Mouse (Mus musculus) heart, embryonic 14.5 days (tissue): Measurements from ENCODE around the gene Mrps12. TPM values are rescaled to one million over a fixed set of nuclear protein-coding genes. Genes with fewer than 3 reads are reported as not detected.

ENCODE experiments used
- ATAC-seq: fragments of 200-750 bp; cut with Nextera tagmentation; 2 replicates; pipeline ENCODE4 v1.8.0; 2017; ENCODE audit warnings: low read depth, moderate TSS enrichment; ENCODE audit not compliant: insufficient number of reproducible peaks, insufficient read depth, low FRiP score
- H3K27ac ChIP-seq, 2 experiments: fragments of 200-500 bp in 1 of 2; fragments of 300-500 bp in 1 of 2; sonication (generic) in 1 of 2; replicated peaks in 1 of 2; 2 replicates each; pipeline ENCODE4 v1.5.1; 2012 to 2014; ENCODE audit warnings: low read depth in 2 of 2, low read length in 2 of 2, control low read depth in 1 of 2, mild to moderate bottlenecking in 1 of 2, mixed read lengths in 1 of 2; ENCODE audit not compliant: control insufficient read depth in 1 of 2, insufficient read depth in 1 of 2
- H3K27me3 ChIP-seq: fragments of 300-500 bp; sonication (generic); 2 replicates; pipeline ENCODE4 v1.6.1; 2014; ENCODE audit warnings: mild to moderate bottlenecking, low read length, control low read depth; ENCODE audit not compliant: control insufficient read depth, insufficient read depth
- H3K36me3 ChIP-seq: fragments of 300-500 bp; sonication (generic); 2 replicates; pipeline ENCODE4 v1.6.1; 2014; ENCODE audit warnings: mild to moderate bottlenecking, control low read depth, low read length, mixed read lengths; ENCODE audit not compliant: control insufficient read depth, insufficient read depth
- H3K4me1 ChIP-seq, 2 experiments: fragments of 200-500 bp in 1 of 2; fragments of 300-500 bp in 1 of 2; sonication (generic) in 1 of 2; 2 replicates each; pipeline ENCODE4 v1.6.1; 2012 to 2014; ENCODE audit warnings: low read length in 2 of 2, control low read depth in 1 of 2, mixed read lengths in 1 of 2; ENCODE audit not compliant: control insufficient read depth in 2 of 2, insufficient read depth in 2 of 2
- H3K4me2 ChIP-seq: fragments of 300-500 bp; sonication (generic); 2 replicates; pipeline ENCODE4 v1.6.1; 2014; ENCODE audit warnings: mild to moderate bottlenecking, low read length
- H3K4me3 ChIP-seq, 2 experiments: fragments of 200-500 bp in 1 of 2; fragments of 300-500 bp in 1 of 2; sonication (generic) in 1 of 2; 2 replicates each; pipeline ENCODE4 v1.5.1; 2012 to 2014; ENCODE audit warnings: low read length in 2 of 2, mild to moderate bottlenecking in 2 of 2, control low read depth in 1 of 2, low read depth in 1 of 2, moderate library complexity in 1 of 2; ENCODE audit not compliant: control insufficient read depth in 1 of 2, insufficient read depth in 1 of 2
- H3K9ac ChIP-seq: fragments of 300-500 bp; sonication (generic); 2 replicates; pipeline ENCODE4 v1.6.1; 2014; ENCODE audit warnings: mild to moderate bottlenecking, low read length
- H3K9me3 ChIP-seq: fragments of 300-500 bp; sonication (generic); 2 replicates; pipeline ENCODE4 v1.6.1; 2016; ENCODE audit warnings: low read length, control low read depth; ENCODE audit not compliant: control insufficient read depth
- WGBS: fragments of 180-500 bp; shearing (Covaris S2); extraction: QIAGEN DNeasy Blood & Tissue Kit; methylation state at CpG from one replicate; pipeline ENCODE4 v1.1.7; 2014; 5-methylcytosine and 5-hydroxymethylcytosine counted together
- polyA plus RNA-seq: library from polyadenylated mRNA; unstranded; fragments of >200 nt; fragmentation: Nextera tagmentation; extraction: Ambion mirVana; gene quantifications from 2 replicates; pipeline ENCODE4 v1.2.1, GENCODE M21; 2014

Gene Mrps12
- polyA plus RNA-seq, 1 experiment from 2014 or later, result 135 TPM

GRCm38 (mm10) chr7:28719159-28719558 is 22.5 kb downstream of the Mrps12 start:
- no peak for ATAC-seq
- H3K9me3 ChIP-seq, result no peaks in the 10 kb centered on the region
- no peaks in the 10 kb centered on the region; the same call in 1 of the 2 replicates for H3K36me3 ChIP-seq
- no peak overlapping the region for H3K27ac ChIP-seq
- WGBS, result 23% methylated on average over 4 of the region's 4 CpGs
- H3K4me3 ChIP-seq, result no peak overlapping the region
- H3K9ac ChIP-seq, result no peak overlapping the region
- H3K27me3 ChIP-seq, result no peaks in the 10 kb centered on the region
- peaks cover 14 to 17% of the 10 kb centered on the region in 2 experiments for H3K4me1 ChIP-seq
- H3K4me2 ChIP-seq, result 0 out of 2 replicates have a peak overlapping the region, but pooled peaks have one; percentile 4

GRCm38 (mm10) chr7:28717726-28718125 is 23.9 kb downstream of the Mrps12 start:
- peak overlapping the region; percentile 86 for H3K4me2 ChIP-seq
- H3K27me3 ChIP-seq, result no peaks in the 10 kb centered on the region
- no peak overlapping the region for H3K27ac ChIP-seq
- peaks cover 16 to 18% of the 10 kb centered on the region in 2 experiments for H3K4me1 ChIP-seq
- H3K36me3 ChIP-seq, result no peaks in the 10 kb centered on the region
- no peak overlapping the region; the same call in 1 of the 2 replicates for H3K9ac ChIP-seq
- ATAC-seq, result no peak
- no peaks in the 10 kb centered on the region for H3K9me3 ChIP-seq
- no peak overlapping the region; a peak in 1 of 4 replicates for H3K4me3 ChIP-seq
- 89% methylated on average over 10 of the region's 10 CpGs for WGBS

GRCm38 (mm10) chr7:28716590-28717281 is 24.9 kb downstream of the Mrps12 start, which contains the start of gene Fbxo17:
TSS of gene Fbxo17 (plus strand) at chr7:28716804.
- Histone ChIP-seq H3K4me2 (peak within 1 kb of the TSS; percentile 86), H3K4me3 (peak within 1 kb of the TSS; percentile 63 to 64), H3K27me3 (no peaks in the 10 kb centered on the region), H3K27ac (peak within 1 kb of the TSS in 1 of 2 experiments; percentile 39; a peak in 2 of 4 replicates), H3K36me3 (no peaks in the 10 kb centered on the region), H3K4me1 (peaks cover 16 to 24% of the 10 kb centered on the region in 2 experiments), H3K9ac (peak within 1 kb of the TSS; percentile 82), H3K9me3 (no peaks in the 10 kb centered on the region)
- peak; percentile 62; the same call in 1 of the 2 replicates for ATAC-seq
- 2% methylated on average over 36 of the region's 36 CpGs for WGBS

- no peak overlapping the region for H3K4me2 ChIP-seq
- H3K27ac ChIP-seq, result no peak overlapping the region
- peaks cover 14 to 24% of the 10 kb centered on the region in 2 experiments for H3K4me1 ChIP-seq
- no peaks in the 10 kb centered on the region for H3K36me3 ChIP-seq
- ATAC-seq, result no peak
- no peak overlapping the region for H3K9ac ChIP-seq
- no peaks in the 10 kb centered on the region for H3K27me3 ChIP-seq
- no peaks in the 10 kb centered on the region for H3K9me3 ChIP-seq
- H3K4me3 ChIP-seq, result no peak overlapping the region
- WGBS, result 93% methylated on average over 2 of the region's 2 CpGs
Observed at GRCm38 (mm10) chr7:28715598-28715997, 26.0 kb downstream of the Mrps12 start.

GRCm38 (mm10) chr7:28714667-28715066 is 27.0 kb downstream of the Mrps12 start:
- Histone ChIP-seq H3K4me1 (peaks cover 14 to 24% of the 10 kb centered on the region in 2 experiments), H3K36me3 (no peaks in the 10 kb centered on the region), H3K4me2 (no peak overlapping the region), H3K4me3 (no peak overlapping the region), H3K27me3 (no peaks in the 10 kb centered on the region), H3K9ac (no peak overlapping the region), H3K9me3 (no peaks in the 10 kb centered on the region), H3K27ac (0 out of 4 replicates have a peak overlapping the region, but pooled peaks of 1 of the 2 experiments have one; percentile 2)
- 35% methylated on average over 5 of the region's 5 CpGs for WGBS
- peak; percentile 35; the same call in 1 of the 2 replicates for ATAC-seq

GRCm38 (mm10) chr7:28710962-28711361 is 30.7 kb downstream of the Mrps12 start:
- H3K4me1 ChIP-seq, result peaks cover 14% of the 10 kb centered on the region in 2 experiments
- 68% methylated on average over 3 of the region's 3 CpGs for WGBS
- ATAC-seq, result no peak

GRCm38 (mm10) chr7:28709454-28709853 is 32.2 kb downstream of the Mrps12 start:
- Histone ChIP-seq H3K27me3 (no peaks in the 10 kb centered on the region), H3K4me1 (peaks cover 5 to 6% of the 10 kb centered on the region in 2 experiments; a peak in 3 of 4 replicates), H3K9me3 (no peaks in the 10 kb centered on the region), H3K4me3 (no peak overlapping the region), H3K9ac (no peak overlapping the region), H3K36me3 (no peaks in the 10 kb centered on the region), H3K27ac (no peak overlapping the region), H3K4me2 (no peak overlapping the region)
- no peak for ATAC-seq

More at GRCm38 (mm10) chr7:28710962-28711361, 30.7 kb downstream of the Mrps12 start:
- Histone ChIP-seq H3K4me2 (no peak overlapping the region), H3K9me3 (no peaks in the 10 kb centered on the region), H3K4me3 (no peak overlapping the region), H3K27ac (no peak overlapping the region), H3K36me3 (no peaks in the 10 kb centered on the region), H3K27me3 (no peaks in the 10 kb centered on the region), H3K9ac (no peak overlapping the region)
